Mouse (Mus musculus) erythroblast, adult 5-6 weeks (primary cell): ENCODE measurements around the gene Spp2. TPM values are rescaled to one million over a fixed set of nuclear protein-coding genes. Genes with fewer than 3 reads are reported as not detected.
"Not testable (repeated sequence)": the region's sequence is repeated elsewhere in the genome, so short reads cannot be mapped to it uniquely, and the experiment has no call there.

Experiments used
- ATAC-seq: replicated peaks from 2 replicates; pipeline ENCODE4 v1.8.0; 2016; ENCODE audit warnings: moderate number of reproducible peaks, mild to moderate bottlenecking, moderate TSS enrichment, inconsistent platforms; ENCODE audit not compliant: poor library complexity, low FRiP score, severe bottlenecking
- total RNA-seq, 2 experiments: library from RNA; stranded (forward) in 1 of 2; stranded (reverse) in 1 of 2; fragments of 150-400 nt in 1 of 2; fragments of 200-764, 138-1000 nt in 1 of 2; gene quantifications; 2 replicates each; pipeline versions ENCODE4 v1.2.3 to v1.2.4; 2015 to 2017; ENCODE audit warnings: low replicate concordance in 2 of 2

Spp2 gene
- total RNA-seq, 2 experiments from 2014 or later, result not detected

DNA sequence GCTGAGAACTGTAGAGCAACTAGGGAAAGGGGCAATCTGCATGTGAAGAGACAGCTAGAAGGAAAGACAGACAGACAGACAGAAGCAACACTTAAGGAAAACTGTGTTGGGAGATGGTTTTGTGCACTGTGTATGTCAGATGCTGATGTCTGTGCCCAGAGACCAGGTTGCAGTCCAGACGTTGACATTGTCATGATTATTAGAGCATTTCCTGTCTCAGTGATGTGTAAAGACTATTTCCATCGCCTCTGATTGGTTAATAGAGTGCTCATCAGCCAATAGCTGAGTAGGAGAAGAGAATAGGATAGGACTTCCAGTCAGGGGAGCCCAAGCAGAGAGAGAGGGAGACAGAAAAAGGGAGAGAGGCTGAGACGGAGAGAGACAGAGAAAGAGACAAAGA lies 25.8 kb downstream of the Spp2 start:
- ATAC-seq, result no peak

DNA sequence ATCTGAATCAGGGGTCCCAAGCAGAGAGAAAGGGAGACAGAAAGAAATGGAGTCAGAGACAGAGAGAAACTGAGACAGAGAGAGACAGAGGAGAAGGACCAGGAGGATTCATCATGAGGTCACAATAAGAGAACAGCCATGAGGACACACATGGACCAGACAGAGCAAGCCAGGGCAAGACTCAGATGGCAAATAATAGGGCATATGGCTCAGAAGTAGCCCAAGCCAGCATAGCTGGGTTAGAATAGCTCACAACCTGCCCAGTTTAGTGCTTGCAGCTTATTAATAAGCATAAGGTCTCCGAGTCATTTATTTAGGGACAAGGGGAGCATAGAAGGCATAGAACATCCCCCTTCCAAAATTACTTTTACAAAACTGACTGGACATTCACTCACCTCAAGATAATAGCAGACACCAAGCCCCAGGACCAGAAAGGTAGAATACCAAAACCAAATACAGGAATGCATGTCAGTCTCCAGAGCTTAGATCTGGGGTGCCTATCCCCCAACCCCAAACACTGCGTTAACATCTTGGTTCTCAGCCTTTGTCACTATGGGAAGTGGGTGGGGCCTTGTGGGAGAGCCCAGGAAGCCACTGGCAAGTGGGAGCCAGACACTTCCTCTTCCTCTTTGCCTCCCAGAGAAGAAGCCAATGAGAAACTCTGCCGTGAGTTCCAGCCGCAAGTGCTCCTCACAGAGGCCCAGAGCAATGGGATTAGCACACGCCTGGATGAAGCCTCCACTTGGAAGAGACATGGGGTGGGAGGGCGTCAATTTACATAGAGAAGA lies 26.5 kb downstream of the Spp2 start:
- ATAC-seq, result no peak

DNA sequence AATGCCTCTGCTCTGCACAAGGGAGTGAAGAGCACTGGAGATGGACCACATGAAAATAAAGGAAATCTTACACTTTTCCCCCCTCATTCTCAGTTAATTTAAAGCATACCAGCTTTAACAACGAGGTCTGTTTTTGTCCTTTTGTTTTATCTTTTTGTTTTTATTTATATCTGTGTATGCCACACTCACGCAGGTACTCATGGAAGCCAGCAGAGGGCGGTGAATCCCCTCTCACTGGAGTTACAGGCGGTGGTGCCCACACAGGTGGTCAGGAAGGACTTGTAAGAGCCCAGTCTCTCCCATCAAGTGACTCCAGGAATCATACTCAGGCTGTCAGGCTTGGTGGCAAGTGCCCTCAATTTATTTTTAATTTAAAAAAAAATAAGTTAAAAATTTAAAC lies 27.3 kb downstream of the Spp2 start:
- no peak for ATAC-seq

DNA sequence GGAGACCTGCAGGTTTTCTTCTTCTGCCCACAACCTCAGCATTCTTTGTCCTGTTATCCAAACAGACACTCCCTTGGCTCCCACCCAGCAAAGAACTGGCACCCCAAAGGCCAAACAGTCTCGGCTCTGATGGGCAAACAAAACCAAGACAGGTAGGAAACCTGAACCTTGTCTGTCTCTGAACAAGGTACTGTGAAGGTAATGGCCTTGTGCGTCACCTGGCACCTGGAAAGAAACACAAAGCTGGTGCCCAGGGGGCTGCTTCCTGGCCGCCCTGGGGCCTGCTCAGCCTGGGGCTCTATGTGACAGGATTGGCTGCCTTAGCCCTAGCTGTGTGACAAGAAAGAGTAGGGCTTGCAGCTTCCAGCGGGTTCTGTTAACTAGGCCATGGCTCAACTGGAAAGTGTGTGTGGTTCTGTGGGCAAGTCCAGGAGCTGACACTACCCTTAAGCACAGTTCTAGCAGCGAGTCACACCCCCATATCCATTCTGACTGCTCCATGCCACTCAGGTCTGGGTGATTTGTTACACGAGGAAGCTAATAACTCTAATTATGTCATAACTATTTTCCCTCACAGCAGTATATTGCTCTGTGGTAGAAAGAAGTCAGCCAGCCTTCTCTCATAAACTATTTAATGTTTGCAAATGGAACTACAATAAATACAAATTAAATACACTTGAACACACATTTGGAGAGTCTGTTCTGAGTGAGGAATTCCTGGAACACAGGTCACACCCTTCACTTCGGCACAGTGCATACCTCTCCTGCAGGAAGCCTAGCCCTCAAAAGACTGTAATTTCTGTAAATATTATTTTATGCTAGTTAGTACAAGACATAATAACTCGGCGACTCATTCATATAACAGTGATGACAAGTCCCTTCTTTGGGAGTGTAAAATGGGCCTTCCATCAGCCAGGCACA lies 30.7 kb downstream of the Spp2 start:
- ATAC-seq, result no peak

DNA sequence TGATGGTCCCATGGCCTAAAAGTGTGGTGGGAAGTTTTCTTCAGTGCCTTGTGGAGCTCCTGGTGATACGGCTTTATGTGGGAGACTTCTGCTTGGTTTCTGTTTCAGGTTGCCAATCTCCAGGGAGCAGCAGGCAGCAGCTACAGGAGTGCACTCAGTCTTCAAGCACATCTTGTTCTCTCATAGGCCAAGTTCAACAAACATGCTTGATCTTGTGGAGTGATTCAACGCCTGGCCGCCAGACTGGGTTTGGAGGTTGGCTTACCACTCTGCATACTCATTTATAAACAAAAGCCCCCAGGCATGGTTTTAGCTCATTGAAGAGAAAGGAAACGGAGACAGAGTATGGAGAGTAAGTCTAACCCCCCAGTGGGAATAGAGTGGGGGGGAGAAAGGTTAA lies 36.6 kb downstream of the Spp2 start:
- no peak for ATAC-seq

DNA sequence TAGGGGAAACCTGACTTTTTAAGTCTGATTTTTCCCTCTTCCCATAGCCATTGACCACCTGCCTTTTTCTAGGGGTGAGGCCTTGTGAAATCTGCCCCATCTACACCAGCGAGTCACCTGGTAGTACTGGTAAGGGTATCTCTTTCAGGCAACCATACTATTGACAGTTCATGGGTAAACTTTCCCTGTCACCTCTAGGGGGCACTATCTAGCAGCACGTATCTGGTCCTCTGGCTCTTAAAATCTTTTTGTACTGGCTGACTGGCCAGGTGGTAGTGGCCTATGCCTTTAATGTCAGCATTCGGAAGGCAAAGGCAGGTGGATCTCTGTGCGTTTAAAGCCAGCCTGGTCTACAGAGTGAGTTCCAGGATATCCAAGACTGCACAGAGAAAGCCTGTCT lies 38.6 kb downstream of the Spp2 start:
- ATAC-seq, result no peak

DNA sequence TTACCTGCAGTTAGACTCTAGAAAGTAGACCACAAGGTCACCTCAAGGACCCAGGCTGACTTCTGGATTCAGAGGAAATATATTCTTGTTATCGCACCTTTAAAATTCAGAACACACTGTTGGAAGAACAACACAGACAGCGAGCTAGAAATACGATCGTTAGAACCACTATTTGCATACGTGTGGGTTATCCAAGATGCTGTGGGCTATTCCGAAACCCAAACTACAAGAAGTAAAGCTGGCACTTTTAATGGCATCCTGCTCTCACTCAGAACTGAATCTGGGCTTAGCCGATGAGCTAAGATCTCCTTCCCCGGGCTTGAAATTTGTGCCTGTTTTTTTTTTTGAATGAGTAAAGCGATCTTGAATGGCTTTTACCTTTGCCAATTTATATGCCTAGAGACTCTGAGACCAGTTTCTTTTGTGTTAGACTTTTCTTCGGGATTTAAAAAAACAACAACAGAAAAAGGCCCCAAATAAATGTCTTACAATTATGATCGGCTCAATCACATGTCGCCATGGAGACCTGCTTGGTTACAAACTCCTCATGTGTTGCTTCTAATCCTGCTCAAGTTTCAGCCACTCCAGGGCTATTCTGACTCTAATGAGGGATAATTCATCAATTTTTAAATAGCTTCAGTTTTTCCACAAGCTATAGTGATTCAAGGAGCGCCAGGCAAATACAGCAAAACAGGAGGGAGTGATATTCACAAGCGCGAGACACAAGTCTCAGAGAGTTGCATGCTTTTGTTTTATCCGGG lies 39.7 kb downstream of the Spp2 start:
- ATAC-seq, result no peak

DNA sequence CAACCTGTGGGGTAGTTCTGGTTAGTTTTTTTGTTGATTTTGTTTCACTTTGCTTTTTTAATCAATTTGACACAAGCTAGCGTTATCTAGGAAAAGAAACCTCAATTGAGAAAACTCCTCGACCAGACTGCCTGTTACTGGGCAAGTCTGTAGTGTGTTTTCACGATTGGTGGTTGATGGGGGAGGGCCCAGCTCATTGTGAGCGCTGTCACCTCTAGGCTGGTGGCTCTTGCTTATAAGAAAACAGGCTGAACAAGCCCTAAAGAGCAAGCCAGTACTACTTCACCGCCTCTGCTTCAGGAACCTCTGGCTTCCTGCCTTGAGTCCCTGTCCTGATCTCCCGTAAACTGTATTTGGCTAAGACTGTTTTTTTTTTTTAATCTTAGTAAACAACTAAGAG lies 40.7 kb downstream of the Spp2 start:
- ATAC-seq, result no peak

DNA sequence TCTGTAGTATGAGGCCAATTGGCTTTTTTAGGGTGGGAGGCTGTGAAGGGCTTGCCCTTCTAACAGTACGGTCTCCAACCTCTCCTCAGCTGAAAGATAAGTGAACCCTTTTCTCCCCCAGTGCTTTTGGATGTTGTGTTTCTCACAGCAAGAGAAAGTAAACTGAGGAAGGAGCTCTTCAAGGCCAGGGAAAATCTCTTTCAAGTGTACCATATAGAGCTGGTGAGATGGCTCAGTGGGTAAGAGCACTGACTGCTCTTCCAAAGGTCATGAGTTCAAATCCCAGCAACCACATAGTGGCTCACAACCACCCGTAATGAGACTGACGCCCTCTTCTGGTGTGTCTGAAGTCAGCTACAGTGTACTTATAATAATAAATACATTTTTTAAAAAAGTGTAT lies 41.3 kb downstream of the Spp2 start:
- not testable (repeated sequence) for ATAC-seq

DNA sequence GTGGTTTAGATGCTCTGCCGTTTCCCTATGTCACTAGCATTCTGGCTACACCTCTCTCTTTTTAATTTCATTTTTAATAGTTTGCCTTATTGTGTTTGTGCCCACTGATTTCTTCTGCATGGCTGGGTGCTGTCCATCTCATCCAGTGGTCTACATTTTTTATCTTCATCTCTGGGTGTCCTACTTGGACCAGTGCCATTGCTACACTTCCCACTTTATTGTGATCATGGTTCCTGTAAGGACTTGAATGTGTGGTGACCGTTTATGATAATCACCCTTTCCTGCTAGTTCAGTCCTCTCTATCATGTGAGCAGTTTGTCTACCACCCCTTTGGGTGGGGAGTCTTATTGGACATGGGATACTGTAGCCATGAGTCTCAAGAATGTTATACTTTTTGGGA lies 43.0 kb downstream of the Spp2 start:
- no peak for ATAC-seq

DNA sequence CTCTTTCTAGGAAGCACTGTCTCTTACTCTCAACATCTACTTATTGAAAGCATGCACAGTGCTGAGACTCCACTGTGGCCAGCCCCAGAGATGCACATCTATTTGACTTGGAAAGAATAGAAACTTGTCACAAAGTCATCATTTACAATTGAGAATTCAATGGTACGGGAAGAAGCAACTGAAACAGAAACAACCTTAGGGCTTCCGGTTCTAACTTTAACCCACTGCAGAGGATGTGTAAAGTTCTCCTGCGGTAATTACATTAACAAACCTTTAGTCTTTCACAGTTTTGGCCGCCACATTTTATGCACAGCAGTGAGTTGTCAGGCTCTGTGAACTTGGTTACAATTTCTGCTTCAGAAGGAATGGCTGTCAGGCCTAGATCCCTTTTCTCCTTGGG lies 43.9 kb downstream of the Spp2 start:
- ATAC-seq, result no peak

DNA sequence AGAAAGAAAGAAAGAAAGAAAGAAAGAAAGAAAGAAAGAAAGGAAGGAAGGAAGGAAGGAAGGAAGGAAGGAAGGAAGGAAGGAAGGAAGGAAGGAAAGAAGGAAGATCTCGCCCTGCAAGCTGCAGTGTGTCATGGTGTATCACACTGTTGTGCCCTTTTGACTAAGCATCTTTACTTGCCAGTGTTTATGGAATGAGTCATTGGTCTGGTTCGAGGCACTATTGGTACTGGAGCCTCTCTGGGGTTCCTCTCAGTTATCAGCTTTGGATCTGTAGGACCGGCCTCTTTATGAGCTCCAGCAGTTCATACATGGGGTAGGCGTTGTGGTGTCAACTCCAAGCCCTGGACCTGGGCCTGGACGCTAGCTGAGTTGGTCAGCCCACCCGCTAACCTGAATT lies 45.4 kb downstream of the Spp2 start:
- ATAC-seq, result no peak

DNA sequence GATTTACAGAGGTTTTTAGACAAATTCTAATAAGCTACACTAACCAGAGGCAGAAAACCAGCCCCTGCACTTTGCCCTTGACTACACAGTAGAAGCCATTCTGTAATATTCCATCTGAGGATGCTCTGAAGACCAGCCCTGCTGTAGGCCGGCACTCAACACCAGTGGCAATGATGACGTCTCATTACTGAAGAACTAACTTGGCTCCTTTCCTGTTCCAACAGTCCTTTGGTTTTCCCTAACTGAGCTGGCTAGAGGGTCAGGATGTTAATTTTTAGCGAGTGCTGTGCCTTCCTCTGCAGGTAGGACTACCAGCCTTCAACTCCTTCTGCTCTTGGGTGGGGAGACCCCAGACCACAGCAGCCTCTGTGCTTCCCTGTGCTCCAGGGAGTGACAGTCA lies 47.9 kb downstream of the Spp2 start:
- no peak for ATAC-seq

DNA sequence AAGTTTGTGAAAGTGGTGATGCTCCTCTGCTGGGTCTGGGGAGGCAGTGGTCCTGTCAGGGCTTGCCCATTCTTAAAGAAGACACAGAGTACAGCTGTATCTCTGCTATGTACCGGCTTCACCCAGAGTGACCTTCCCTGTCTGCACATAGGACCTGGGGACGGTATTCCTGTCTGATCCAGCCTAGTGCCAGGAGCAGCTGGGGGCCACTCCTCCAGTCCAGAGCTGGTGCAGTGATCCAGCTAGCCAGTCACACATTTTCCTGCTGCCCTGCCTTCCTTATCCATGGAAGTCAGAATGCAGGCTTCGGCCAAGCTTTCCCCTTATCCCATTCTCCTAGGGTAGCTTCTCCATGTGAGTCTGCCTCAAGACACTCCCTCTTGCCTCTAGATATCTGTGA lies 49.0 kb downstream of the Spp2 start:
- no peak for ATAC-seq

DNA sequence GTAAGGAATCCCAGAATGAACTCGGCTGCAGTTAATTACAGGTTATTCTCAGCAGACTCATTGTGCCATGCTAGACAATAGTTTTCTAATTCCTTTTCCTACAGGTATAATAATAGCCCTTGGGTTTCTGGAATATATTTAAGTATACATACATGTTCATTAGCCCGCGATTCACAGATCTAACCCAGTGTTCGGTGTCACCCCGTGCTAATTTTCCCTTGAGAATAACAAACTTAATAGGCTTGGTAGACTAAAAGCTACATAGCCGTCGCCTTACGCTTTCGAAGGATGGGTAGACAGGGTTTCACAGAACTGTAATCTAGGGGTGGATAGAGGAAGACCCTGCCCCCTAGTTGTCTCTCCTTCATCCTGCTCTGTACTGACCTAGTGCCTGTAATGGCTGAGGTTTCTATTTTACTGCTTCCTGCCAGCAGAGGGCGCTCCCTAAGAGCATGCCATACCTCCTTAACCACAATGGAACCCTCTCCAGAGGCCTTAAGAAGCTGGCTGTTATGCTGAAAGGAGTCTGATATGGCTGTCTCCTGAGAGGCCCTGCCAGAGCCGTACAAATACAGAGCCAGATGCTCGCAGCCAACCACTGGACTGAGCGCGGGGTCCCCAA lies 49.8 kb downstream of the Spp2 start:
- peak; percentile 77 for ATAC-seq

DNA sequence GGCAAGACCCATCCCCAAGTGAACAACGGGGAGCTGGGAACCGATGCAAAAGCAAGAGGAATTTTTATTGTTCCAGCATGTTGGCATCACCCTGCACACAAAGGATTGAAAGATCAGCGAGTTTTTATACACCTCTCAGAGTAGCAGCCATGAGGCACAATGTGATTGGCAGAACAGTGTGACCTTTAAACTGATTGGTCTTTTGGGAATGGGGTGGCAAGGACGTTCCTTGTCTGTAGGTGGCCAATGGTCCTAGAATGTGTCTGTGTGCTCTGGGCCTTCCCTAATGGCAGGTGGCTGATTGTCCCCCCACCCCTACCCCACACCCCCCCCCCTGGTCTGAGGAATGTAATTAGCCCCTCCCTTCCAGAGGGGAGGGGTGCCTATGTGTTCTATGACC lies 52.4 kb downstream of the Spp2 start:
- no peak for ATAC-seq

DNA sequence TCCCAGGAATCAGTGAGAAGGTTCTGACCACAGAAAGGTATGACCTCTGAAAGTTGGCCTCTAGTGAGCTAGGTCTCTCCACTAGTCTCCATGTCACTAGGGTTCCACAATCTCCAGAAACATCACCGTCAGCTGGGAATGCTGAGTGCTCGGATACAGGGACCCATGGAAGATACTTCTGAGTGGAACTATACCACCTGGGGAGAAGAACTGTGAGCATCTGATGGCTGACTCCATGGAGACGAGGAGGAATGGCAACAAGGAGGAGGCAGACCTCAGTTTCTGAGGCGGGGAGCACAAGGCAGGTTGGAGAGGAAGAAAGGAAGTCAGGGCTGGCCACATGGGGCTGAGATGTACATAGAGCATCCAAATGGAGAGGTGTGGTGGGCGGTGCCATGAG lies 52.9 kb downstream of the Spp2 start:
- no peak for ATAC-seq

DNA sequence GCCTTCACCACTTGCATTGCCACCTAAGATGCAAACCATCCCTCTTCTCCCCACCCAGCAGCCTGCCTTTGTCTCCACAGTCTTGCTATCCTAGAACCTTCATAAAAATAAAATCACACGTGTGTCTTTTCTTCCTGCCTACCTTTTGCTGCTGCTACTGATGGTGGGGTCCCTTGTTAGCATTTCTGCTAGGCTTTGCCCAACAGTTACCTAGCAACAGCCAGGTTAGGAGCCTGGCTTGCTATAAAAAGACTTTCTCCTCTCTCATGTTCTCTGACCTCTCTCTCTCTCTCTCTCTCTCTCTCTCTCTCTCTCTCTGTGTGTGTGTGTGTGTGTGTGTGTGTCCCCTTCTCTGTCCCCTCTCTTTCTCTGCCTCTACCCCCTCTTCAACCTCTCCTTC lies 54.3 kb downstream of the Spp2 start:
- ATAC-seq, result no peak

DNA sequence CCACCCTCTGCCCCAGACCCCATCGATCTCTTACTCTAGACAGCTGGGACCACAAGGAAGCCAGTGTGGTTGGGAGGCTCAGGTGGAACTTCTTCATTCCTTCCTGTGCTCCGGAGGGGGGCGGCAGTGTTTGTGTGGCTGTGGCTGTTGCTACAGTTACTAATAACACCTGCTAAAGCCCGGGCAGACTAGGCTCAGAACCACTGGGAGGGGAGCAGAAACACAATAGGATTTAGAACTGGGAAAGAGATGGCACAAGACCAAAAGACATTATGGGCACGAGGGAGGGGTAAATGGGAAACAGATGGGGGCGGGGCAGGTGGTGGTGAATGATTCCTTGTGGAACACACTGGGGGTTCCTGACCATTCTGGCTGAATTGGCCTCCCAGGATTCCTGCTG lies 55.7 kb downstream of the Spp2 start:
- ATAC-seq, result no peak

DNA sequence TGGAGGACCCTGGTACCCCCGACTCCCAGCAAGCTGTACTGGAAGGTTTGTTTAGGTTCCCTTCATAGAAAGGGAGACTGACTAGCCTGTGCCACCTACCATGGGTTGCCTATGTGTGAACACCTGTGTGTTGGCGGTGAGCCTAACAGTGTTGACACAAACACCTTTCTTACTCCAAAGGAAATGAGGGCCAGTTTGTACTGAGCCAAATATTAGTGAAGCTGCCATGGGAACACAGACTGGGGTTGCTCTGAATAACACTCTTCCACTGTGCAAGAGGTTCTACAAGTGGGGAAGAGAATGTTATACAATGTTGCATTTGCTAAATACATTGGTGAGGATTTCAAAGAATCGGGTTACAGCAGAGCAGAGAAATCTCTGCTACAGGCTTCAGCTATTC lies 56.5 kb downstream of the Spp2 start:
- no peak for ATAC-seq
